Mouse (Mus musculus) hindbrain, embryonic 12.5 days (tissue): ENCODE results near the gene Sh3d21. TPM values are rescaled to one million over a fixed set of nuclear protein-coding genes. Genes with fewer than 3 reads are reported as not detected.

Experiments
- ATAC-seq: fragments of 200-750 bp; cut with Nextera tagmentation; 2 replicates; pipeline ENCODE4 v1.8.0; 2017; ENCODE audit warnings: moderate TSS enrichment; ENCODE audit not compliant: low FRiP score
- H3K27ac ChIP-seq: fragments of 300-500 bp; sonication (generic); 2 replicates; pipeline ENCODE4 v1.5.1; 2016; ENCODE audit warnings: mild to moderate bottlenecking
- H3K27me3 ChIP-seq: fragments of 300-500 bp; sonication (generic); 2 replicates; pipeline ENCODE4 v1.6.1; 2016; ENCODE audit warnings: mild to moderate bottlenecking
- H3K36me3 ChIP-seq: fragments of 300-500 bp; sonication (generic); 2 replicates; pipeline ENCODE4 v1.6.1; 2016; ENCODE audit warnings: mild to moderate bottlenecking
- H3K4me1 ChIP-seq: fragments of 300-500 bp; sonication (generic); 2 replicates; pipeline ENCODE4 v1.6.1; 2016
- H3K4me2 ChIP-seq: fragments of 300-500 bp; sonication (generic); replicated peaks from 2 replicates; pipeline ENCODE4 v1.6.1; 2016; ENCODE audit warnings: mild to moderate bottlenecking
- H3K4me3 ChIP-seq: fragments of 300-500 bp; sonication (generic); 2 replicates; pipeline ENCODE4 v1.5.1; 2016; ENCODE audit warnings: mild to moderate bottlenecking
- H3K9ac ChIP-seq: fragments of 300-500 bp; sonication (generic); 2 replicates; pipeline ENCODE4 v1.6.1; 2016; ENCODE audit warnings: mild to moderate bottlenecking, moderate library complexity
- H3K9me3 ChIP-seq: fragments of 300-500 bp; sonication (generic); replicated peaks from 2 replicates; pipeline ENCODE4 v1.6.1; 2016; ENCODE audit warnings: mild to moderate bottlenecking
- WGBS: fragments of 180-500 bp; shearing (Covaris S2); methylation state at CpG from one replicate; pipeline ENCODE4 v1.1.7; 2016; 5-methylcytosine and 5-hydroxymethylcytosine counted together
- polyA plus RNA-seq: library from polyadenylated mRNA; unstranded; fragments of >200 nt; fragmentation: Nextera tagmentation; extraction: Ambion mirVana; gene quantifications from 2 replicates; pipeline ENCODE4 v1.2.1, GENCODE M21; 2016

Sh3d21 gene
- 3.7 and 5.3 TPM in 2 replicates for polyA plus RNA-seq

- H3K27me3 ChIP-seq = no peaks in the 10 kb centered on the region
- H3K4me2 ChIP-seq = peak within 1 kb of the TSS; percentile 98
- peak within 1 kb of the TSS; percentile 48 for H3K4me3 ChIP-seq
- peak; percentile 44 for ATAC-seq
- peak within 1 kb of the TSS; percentile 25; the same call in 1 of the 2 replicates for H3K27ac ChIP-seq
- peak within 1 kb of the TSS; percentile 73 for H3K9ac ChIP-seq
- H3K36me3 ChIP-seq = peaks cover 26% of the 10 kb centered on the region
- H3K9me3 ChIP-seq = no peaks in the 10 kb centered on the region
- peaks cover 13% of the 10 kb centered on the region for H3K4me1 ChIP-seq
- 10% methylated on average over 22 of the region's 22 CpGs for WGBS
Measured at GRCm38 (mm10) chr4:126163067-126163659, at the start of gene Sh3d21. Gene Sh3d21 (minus strand): TSS chr4:126163491.

- Histone ChIP-seq H3K36me3 (no peaks in the 10 kb centered on the region), H3K4me3 (no peak overlapping the region), H3K27me3 (no peaks in the 10 kb centered on the region), H3K4me2 (no peak overlapping the region), H3K27ac (no peak overlapping the region), H3K4me1 (peaks cover 5% of the 10 kb centered on the region; the same call in 1 of the 2 replicates), H3K9me3 (no peaks in the 10 kb centered on the region), H3K9ac (no peak overlapping the region)
- ATAC-seq = no peak
- WGBS = 58% methylated on average over 6 of the region's 6 CpGs
Measured at GRCm38 (mm10) chr4:126207081-126207480, 43.8 kb upstream of the Sh3d21 start.

- no peak overlapping the region for H3K9ac ChIP-seq
- 61% methylated on average over 1 of the region's 1 CpGs for WGBS
- no peak overlapping the region for H3K4me3 ChIP-seq
- H3K36me3 ChIP-seq = no peaks in the 10 kb centered on the region
- H3K27me3 ChIP-seq = no peaks in the 10 kb centered on the region
- no peaks in the 10 kb centered on the region for H3K9me3 ChIP-seq
- H3K27ac ChIP-seq = no peak overlapping the region
- H3K4me2 ChIP-seq = no peak overlapping the region
- peaks cover 16% of the 10 kb centered on the region for H3K4me1 ChIP-seq
- ATAC-seq = no peak
Measured at GRCm38 (mm10) chr4:126205386-126205785, 42.1 kb upstream of the Sh3d21 start.

DNA sequence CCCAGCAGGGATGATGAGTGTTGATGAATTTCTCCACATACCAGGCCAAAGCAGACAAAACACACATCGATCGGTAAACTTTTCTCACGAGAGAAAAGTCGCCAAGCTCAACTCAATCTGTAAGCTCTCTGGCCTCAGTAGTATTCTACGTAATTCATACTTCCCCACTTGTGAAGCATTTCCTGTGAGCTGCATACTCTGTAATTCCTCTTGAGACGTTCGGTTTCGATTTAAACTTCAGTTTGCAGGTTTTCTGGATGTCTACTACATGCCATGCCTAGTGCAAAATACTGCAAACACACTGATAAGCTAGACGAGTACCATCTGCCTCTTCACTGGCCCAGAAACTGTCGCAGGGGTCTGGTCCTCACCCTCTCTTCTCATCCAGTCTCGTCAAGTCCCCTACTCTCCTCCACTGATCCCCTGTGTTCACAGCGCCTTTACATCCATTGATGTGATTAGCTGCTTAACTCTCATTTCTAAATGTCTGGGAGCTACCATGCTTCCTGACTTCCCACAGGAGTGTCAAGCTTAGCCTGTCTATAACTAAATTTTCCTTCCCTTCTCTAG is 41.5 kb upstream of the Sh3d21 start:
- 87% methylated on average over 12 of the region's 12 CpGs for WGBS
- ATAC-seq = no peak
- H3K4me1 ChIP-seq = peaks cover 22% of the 10 kb centered on the region

DNA sequence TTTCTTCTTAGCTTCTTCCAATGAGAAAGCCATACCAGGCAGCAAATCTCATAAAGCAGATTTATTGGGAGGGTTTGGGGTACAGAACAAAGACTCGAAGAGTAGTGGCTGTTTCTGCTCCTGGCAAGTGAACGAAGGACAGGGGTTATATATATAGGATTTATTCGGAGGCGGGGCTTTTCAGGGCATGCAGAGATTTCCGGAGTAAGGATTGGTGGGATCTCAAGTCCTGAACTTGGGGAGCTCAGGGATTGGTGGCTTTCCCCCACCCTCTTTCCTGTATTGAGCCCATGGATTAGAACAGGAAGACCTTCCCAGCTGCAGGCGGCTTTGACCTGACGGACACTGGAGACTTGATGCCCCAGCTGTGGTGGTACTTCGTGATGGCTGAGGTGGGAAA is 40.7 kb upstream of the Sh3d21 start:
- WGBS = 86% methylated on average over 8 of the region's 8 CpGs
- no peak overlapping the region for H3K9ac ChIP-seq
- 0 out of 2 replicates have a peak overlapping the region, but pooled peaks have one; percentile 94 for H3K27ac ChIP-seq

More for the DNA sequence above, 41.5 kb upstream of the Sh3d21 start:
- Histone ChIP-seq H3K4me2 (no peak overlapping the region), H3K4me3 (no peak overlapping the region), H3K9me3 (no peaks in the 10 kb centered on the region), H3K27me3 (no peaks in the 10 kb centered on the region), H3K9ac (no peak overlapping the region), H3K36me3 (no peaks in the 10 kb centered on the region), H3K27ac (no peak overlapping the region)

DNA sequence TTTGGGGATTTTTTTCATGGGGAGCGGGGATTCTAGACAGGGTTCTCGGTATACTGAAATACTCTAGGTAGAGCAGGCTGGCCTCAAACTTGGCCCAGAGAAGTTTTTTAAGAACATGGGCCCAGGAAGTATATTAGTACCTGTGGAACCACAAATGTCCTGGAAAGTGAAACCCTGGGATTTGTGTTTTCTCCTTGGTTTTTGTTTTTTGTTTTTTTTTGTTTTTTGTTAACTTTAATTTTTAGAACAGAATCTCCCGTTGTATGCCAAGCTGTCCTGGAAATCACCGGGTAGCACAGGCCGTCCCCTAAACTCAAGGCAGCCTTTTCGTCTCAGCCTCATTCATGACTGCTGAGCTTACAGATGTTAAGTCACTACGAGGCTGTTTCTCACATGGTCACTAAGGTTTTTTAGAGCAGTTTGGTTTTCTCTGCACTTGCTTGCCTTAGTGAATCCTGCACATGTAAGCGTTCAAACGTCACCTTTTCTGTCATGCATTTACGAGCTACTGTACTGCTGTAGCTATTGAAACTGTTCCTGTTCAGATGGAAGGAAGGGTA is 40.1 kb upstream of the Sh3d21 start:
- Histone ChIP-seq H3K4me3 (peak overlapping the region; percentile 71), H3K4me1 (peaks cover 24% of the 10 kb centered on the region), H3K9me3 (no peaks in the 10 kb centered on the region), H3K36me3 (no peaks in the 10 kb centered on the region), H3K9ac (peak overlapping the region; percentile 55), H3K27ac (peak overlapping the region; percentile 94), H3K27me3 (no peaks in the 10 kb centered on the region), H3K4me2 (peak overlapping the region; percentile 72)
- 79% methylated on average over 10 of the region's 10 CpGs for WGBS
- no peak for ATAC-seq

More for the DNA sequence above, 40.7 kb upstream of the Sh3d21 start:
- H3K27me3 ChIP-seq = no peaks in the 10 kb centered on the region
- no peak for ATAC-seq
- H3K36me3 ChIP-seq = no peaks in the 10 kb centered on the region
- peaks cover 24% of the 10 kb centered on the region for H3K4me1 ChIP-seq
- H3K9me3 ChIP-seq = no peaks in the 10 kb centered on the region
- no peak overlapping the region for H3K4me3 ChIP-seq
- no peak overlapping the region for H3K4me2 ChIP-seq

GRCm38 (mm10) chr4:126202303-126203181 is 39.3 kb upstream of the Sh3d21 start, which contains the start of gene Thrap3:
Gene Thrap3 (minus strand): TSS chr4:126202760.
- H3K27me3 ChIP-seq = no peaks in the 10 kb centered on the region
- 1% methylated on average over 68 of the region's 75 CpGs for WGBS
- no peaks in the 10 kb centered on the region for H3K9me3 ChIP-seq
- H3K27ac ChIP-seq = peak within 1 kb of the TSS; percentile 94
- peak within 1 kb of the TSS; percentile 71 for H3K4me3 ChIP-seq
- H3K4me1 ChIP-seq = peaks cover 24% of the 10 kb centered on the region
- peak within 1 kb of the TSS; percentile 72 for H3K4me2 ChIP-seq
- peak within 1 kb of the TSS; percentile 85 for H3K9ac ChIP-seq
- peak; percentile 99 for ATAC-seq
- H3K36me3 ChIP-seq = no peaks in the 10 kb centered on the region

- no peaks in the 10 kb centered on the region for H3K9me3 ChIP-seq
- H3K9ac ChIP-seq = peak overlapping the region; percentile 85
- H3K4me2 ChIP-seq = peak overlapping the region; percentile 72
- H3K27ac ChIP-seq = peak overlapping the region; percentile 94
- H3K36me3 ChIP-seq = no peaks in the 10 kb centered on the region
- H3K4me3 ChIP-seq = peak overlapping the region; percentile 71
- no peaks in the 10 kb centered on the region for H3K27me3 ChIP-seq
- WGBS = 2% methylated on average over 28 of the region's 28 CpGs
- no peak for ATAC-seq
- peaks cover 24% of the 10 kb centered on the region for H3K4me1 ChIP-seq
Measured at GRCm38 (mm10) chr4:126201514-126202302, 38.4 kb upstream of the Sh3d21 start.

DNA sequence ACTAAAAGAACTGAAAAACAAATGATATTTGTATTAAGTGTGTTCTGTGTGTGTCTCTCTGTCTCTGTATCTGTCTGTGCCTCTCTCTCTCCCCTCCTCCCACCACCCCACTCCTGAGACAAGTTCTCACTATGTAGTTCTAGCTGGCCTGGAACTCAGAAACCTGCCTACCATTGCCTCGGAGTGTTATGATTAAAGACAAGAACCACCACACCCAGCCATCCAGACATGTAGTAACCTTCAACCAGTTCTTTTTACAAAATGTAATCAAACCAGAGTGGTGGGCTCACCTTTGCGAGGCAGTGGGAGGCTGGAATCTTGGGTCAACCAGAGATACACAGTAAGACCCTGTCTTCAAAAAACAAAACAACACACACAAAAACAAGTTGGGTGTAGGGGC is 37.4 kb upstream of the Sh3d21 start:
- no peaks in the 10 kb centered on the region for H3K36me3 ChIP-seq
- ATAC-seq = no peak
- H3K9me3 ChIP-seq = no peaks in the 10 kb centered on the region
- no peaks in the 10 kb centered on the region for H3K27me3 ChIP-seq
- no peak overlapping the region for H3K27ac ChIP-seq
- peaks cover 24% of the 10 kb centered on the region for H3K4me1 ChIP-seq
- 81% methylated on average over 2 of the region's 2 CpGs for WGBS
- H3K9ac ChIP-seq = peak overlapping the region; percentile 85
- H3K4me3 ChIP-seq = peak overlapping the region; percentile 71
- H3K4me2 ChIP-seq = peak overlapping the region; percentile 72

DNA sequence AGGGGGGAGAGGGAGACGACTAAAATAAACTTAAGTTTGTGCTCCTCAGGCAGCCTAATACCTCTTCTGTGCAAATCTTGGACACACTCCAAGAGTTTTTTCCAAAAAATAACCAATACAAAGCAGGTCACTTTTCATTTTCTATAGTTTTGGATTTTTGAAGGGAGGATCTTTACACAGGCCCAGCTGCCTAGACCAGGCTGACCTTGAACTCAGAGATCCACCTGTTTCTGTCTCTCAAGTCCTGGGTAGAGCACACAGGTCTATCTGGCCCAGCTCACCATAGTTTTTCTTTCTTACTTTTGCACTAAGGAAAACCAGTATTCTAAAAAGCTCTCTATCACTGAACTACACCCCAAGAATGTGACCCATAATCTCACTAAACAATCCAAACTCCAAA is 36.7 kb upstream of the Sh3d21 start:
- Histone ChIP-seq H3K27ac (no peak overlapping the region), H3K4me1 (peaks cover 24% of the 10 kb centered on the region), H3K9me3 (no peaks in the 10 kb centered on the region), H3K36me3 (no peaks in the 10 kb centered on the region), H3K4me3 (0 out of 2 replicates have a peak overlapping the region, but pooled peaks have one; percentile 71), H3K9ac (no peak overlapping the region), H3K27me3 (no peaks in the 10 kb centered on the region), H3K4me2 (peak overlapping the region; percentile 72)
- ATAC-seq = no peak
- 83% methylated on average over 1 of the region's 1 CpGs for WGBS

- H3K36me3 ChIP-seq = peaks cover 3% of the 10 kb centered on the region; the same call in 1 of the 2 replicates
- H3K4me2 ChIP-seq = peak overlapping the region; percentile 72; the same call in 1 of the 2 replicates
- H3K27me3 ChIP-seq = no peaks in the 10 kb centered on the region
- H3K4me1 ChIP-seq = peaks cover 24% of the 10 kb centered on the region
- no peaks in the 10 kb centered on the region for H3K9me3 ChIP-seq
- no peak overlapping the region for H3K27ac ChIP-seq
- H3K9ac ChIP-seq = no peak overlapping the region
- no peak for ATAC-seq
- no peak overlapping the region for H3K4me3 ChIP-seq
- WGBS = 85% methylated on average over 6 of the region's 6 CpGs
Measured at GRCm38 (mm10) chr4:126199556-126199955, 36.3 kb upstream of the Sh3d21 start.
